Mouse (Mus musculus) MEL-GATA-1-ER (cell line): Measurements from ENCODE around the gene Zfp157.
"Not testable (repeated sequence)": the region's sequence is repeated elsewhere in the genome, so short reads cannot be mapped to it uniquely, and the experiment has no call there.

ENCODE experiments used
- DNase-seq: peaks from one replicate; pipeline ENCODE4 v3.0.0-alpha.2; 2012; ENCODE audit warnings: low read depth; ENCODE audit errors: extremely low read depth

Gene Zfp157

GRCm38 (mm10) chr5:138441286-138442194, at the start of gene Zfp157:
TSS of gene Zfp157 (plus strand) at chr5:138441468.
- peak; percentile 91 for DNase-seq

DNA sequence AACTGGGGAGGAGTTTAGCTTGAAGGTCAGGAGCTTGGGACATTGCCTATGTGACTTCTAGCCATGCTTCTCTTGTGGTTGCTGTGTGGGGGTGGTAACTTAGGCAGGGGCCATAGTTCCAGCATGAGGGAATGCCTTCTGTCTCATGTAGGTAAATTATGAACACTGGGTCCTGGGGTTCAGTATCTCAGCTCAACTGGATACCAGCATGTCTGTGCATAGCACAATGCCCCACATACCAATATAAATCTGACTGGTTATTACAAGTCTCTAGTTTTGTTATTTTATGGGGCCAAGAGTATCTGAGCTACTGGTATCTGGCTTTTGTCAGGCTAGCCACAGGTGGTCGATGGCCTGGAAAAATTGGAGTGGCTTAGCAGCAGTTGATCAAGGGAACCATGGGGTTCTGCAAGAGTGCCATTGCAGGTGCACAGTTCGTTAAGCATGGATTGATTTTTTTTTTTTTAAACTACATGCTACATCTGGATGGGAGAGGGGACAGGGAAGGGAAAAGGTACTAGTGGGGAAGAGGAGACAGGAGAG, 43.4 kb upstream of the Zfp157 start:
- no peak for DNase-seq

GRCm38 (mm10) chr5:138400431-138400830, 40.8 kb upstream of the Zfp157 start:
- DNase-seq: not testable (repeated sequence)

DNA sequence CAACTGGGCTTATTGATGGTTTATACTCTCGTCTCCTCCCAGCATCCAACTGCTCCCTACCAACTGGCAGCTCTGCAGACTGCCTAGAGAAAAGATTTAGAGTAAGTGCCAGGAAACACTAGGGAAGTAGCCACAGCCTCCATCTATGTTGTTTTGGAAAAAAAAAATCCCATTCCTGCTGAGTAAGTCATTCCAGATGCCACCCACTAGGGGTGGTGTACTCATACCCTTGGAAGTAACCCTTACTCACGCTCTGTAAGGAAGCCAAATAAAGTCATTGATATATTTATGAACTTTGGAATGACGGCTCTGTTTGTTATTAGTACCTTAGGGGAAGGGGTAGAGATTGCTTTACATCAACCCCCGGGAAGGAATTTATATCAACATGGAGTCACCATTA, 17.1 kb downstream of the Zfp157 start:
- DNase-seq: no peak

- no peak for DNase-seq
Observed at GRCm38 (mm10) chr5:138459107-138459506, 17.8 kb downstream of the Zfp157 start.

DNA sequence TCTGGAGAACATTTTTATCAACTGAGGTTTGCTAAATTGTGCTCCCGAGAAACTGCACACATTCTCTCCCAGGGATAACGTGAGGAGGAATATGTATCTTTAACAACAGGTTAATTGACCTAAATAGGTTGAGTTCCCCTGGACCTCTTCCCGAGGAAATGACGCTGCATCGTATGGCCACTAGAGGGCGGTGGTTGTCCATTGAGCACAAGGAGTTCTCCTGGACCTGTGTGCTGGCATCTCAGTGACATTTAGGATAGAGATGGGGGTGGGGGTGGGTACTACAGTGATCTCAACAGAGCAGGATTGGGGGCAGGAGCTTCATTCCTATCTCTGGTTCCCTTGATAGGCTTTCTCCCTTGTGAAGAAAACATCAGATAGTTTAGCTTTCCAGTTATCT, 32.3 kb downstream of the Zfp157 start:
- peak; percentile 25 for DNase-seq

GRCm38 (mm10) chr5:138504548-138504947, 63.3 kb downstream of the Zfp157 start:
- not testable (repeated sequence) for DNase-seq
